Mouse (Mus musculus): ENCODE results near the gene Wnk2.

DNA sequence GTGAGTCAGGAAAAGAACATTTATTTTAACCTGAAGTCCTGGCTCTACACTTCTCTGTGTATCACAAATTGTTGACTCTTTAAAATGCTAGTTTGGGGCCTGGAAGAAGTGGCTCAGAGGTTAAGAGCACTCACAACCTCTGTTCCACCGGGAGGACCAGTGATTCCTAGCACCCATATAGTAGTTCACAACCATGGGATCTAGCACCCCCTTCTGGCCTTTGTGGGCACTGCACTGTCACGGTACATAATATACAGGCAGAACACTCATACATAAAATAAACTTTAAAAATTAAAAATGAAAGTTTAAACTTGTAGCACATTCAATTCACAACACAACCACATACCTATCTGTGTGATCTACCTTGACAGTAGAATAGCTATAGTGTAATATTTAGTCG, 126.1 kb downstream of the Wnk2 start:
- TF ChIP-seq CTCF (IDR thresholded peaks at IDR 0.05; ENCODE audit: extremely low read depth, insufficient read depth, low read length) (0 out of 2 replicates have a peak, but pooled peaks have one; percentile 21), POLR2A (IDR thresholded peaks at IDR 0.05; ENCODE audit: extremely low read depth, insufficient read depth, low read length) (no peak)

Data from cortical plate, adult 2 months (tissue).